Comparison of ENCODE assay signal across 17 mouse cellular contexts in the genomic region with DNA sequence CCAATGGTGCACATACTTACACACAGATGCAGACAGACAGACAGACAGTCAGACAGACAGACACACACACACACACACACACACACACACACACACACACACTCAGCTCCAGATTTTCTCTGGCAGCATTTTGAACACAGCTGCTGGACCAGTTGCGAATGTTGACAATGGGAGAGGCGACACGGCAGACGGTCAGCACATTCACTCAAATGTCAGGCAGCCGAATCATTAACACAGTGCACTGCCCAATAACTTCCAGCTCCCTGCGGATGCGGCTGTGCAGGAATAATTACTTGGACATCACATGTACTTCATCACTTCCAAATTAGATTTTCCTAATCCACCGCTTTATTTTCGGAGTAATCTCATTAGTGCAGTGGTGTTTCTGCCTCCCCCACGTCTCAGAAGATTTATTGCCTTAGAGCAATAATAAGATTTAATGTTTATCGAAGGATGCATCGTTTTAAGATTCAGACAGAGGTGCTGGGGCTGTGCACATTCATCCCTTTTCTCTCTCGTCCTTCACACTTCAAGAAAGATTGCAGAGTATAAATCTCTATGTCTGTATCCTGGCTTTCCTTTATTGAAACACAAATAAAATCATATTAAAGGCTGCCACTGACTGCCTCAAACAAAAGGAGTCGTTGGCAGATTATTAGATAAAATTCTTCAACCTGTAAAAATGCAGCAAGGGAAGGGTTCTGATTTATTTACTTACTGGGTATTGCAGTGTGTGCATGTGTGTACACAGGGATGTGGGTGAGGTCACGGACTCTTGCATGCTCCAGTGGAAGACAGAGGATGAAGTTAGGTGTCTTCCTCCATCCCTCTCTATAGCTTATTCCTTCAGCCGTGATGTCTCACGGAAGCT.
DNase-seq lines count a peak whose midpoint lies in the region; ATAC-seq lines count a peak whose summit lies in the region.
"Had no signal": no experiment of that assay in that cellular context is flagged by ENCODE, and none has a peak within 500 bp of the region (broad histone marks: within the 10 kb centered on the region; RNA-seq: fewer than 3 reads in every experiment).

No protein-coding gene starts in this region.

- no peak overlapping the region for H3K9ac ChIP-seq in embryonic facial prominence, embryonic 12.5 days
- no peak overlapping the region for H3K9ac ChIP-seq in forebrain, embryonic 12.5 days
- H3K9ac ChIP-seq in hindbrain, embryonic 16.5 days (ENCODE audit: low read depth, low read length), result peak overlapping the region; percentile 31; the same call in 1 of the 2 replicates
- H3K9ac ChIP-seq in neural tube, embryonic 13.5 days, result peak overlapping the region; percentile 38
- H3K9ac ChIP-seq: embryonic facial prominence, embryonic 13.5 days; stomach, embryonic 15.5 days had no signal

- no peak overlapping the region for H3K27ac ChIP-seq in embryonic facial prominence, embryonic 12.5 days
- H3K27ac ChIP-seq in embryonic facial prominence, embryonic 10.5 days (replicated peaks), result no peak overlapping the region
- H3K27ac ChIP-seq in forebrain, embryonic 12.5 days, result peak overlapping the region; percentile 83
- peak overlapping the region; percentile 41 for H3K27ac ChIP-seq in hindbrain, embryonic 16.5 days (ENCODE audit: low read depth, low read length)
- H3K27ac ChIP-seq in neural tube, embryonic 13.5 days (replicated peaks), result peak overlapping the region; percentile 91
- H3K27ac ChIP-seq: embryonic facial prominence, embryonic 13.5 days; heart, embryonic 10.5 days; left cerebral cortex, adult 2 months; stomach, embryonic 15.5 days had no signal

- no peaks in the 10 kb centered on the region for H3K36me3 ChIP-seq in embryonic facial prominence, embryonic 12.5 days
- H3K36me3 ChIP-seq in embryonic facial prominence, embryonic 10.5 days (replicated peaks), result no peaks in the 10 kb centered on the region
- no peaks in the 10 kb centered on the region for H3K36me3 ChIP-seq in forebrain, embryonic 12.5 days (replicated peaks)
- H3K36me3 ChIP-seq in hindbrain, embryonic 16.5 days (ENCODE audit: control insufficient read depth, insufficient read depth, low read length), result no peaks in the 10 kb centered on the region
- H3K36me3 ChIP-seq in neural tube, embryonic 13.5 days, result no peaks in the 10 kb centered on the region
- H3K36me3 ChIP-seq: embryonic facial prominence, embryonic 13.5 days; heart, embryonic 10.5 days; stomach, embryonic 15.5 days had no signal

- H3K4me2 ChIP-seq in embryonic facial prominence, embryonic 12.5 days (replicated peaks), result no peak overlapping the region
- no peak overlapping the region for H3K4me2 ChIP-seq in forebrain, embryonic 12.5 days
- H3K4me2 ChIP-seq in hindbrain, embryonic 16.5 days (ENCODE audit: low read length), result peak overlapping the region; percentile 43
- H3K4me2 ChIP-seq in neural tube, embryonic 13.5 days, result peak overlapping the region; percentile 38
- H3K4me2 ChIP-seq: embryonic facial prominence, embryonic 13.5 days; stomach, embryonic 15.5 days had no signal

- no peak for DNase-seq in embryonic facial prominence, embryonic 10.5 days (ENCODE audit: low spot score)
- no peak for DNase-seq in frontal cortex, adult 2 months (ENCODE audit: extremely low spot score in 1 of 2, low spot score in 1 of 2)
- DNase-seq in right cerebral cortex, adult 2 months (ENCODE audit: low spot score in 2 of 2), result no peak
- no peak for DNase-seq in spleen, postnatal 4 days (ENCODE audit: low spot score in 2 of 2)
- DNase-seq: adrenal gland, postnatal 14 days; kidney, postnatal 14 days; liver; right cerebral cortex, adult 18-20 months had no signal

- no peak overlapping the region for H3K4me3 ChIP-seq in embryonic facial prominence, embryonic 12.5 days
- no peak overlapping the region for H3K4me3 ChIP-seq in embryonic facial prominence, embryonic 10.5 days
- no peak overlapping the region for H3K4me3 ChIP-seq in forebrain, embryonic 12.5 days (replicated peaks)
- H3K4me3 ChIP-seq in hindbrain, embryonic 16.5 days (ENCODE audit: low read length), result peak overlapping the region; percentile 15; the same call in 1 of the 2 replicates
- no peak overlapping the region for H3K4me3 ChIP-seq in neural tube, embryonic 13.5 days
- H3K4me3 ChIP-seq: embryonic facial prominence, embryonic 13.5 days; heart, embryonic 10.5 days; left cerebral cortex, adult 2 months; stomach, embryonic 15.5 days had no signal

- H3K4me1 ChIP-seq in embryonic facial prominence, embryonic 12.5 days, result no peaks in the 10 kb centered on the region
- H3K4me1 ChIP-seq in embryonic facial prominence, embryonic 10.5 days, result no peaks in the 10 kb centered on the region
- peaks cover 7% of the 10 kb centered on the region; the same call in 1 of the 2 replicates for H3K4me1 ChIP-seq in forebrain, embryonic 12.5 days
- H3K4me1 ChIP-seq in hindbrain, embryonic 16.5 days (ENCODE audit: control insufficient read depth, insufficient read depth, low read depth, low read length), result peaks cover 3% of the 10 kb centered on the region
- peaks cover 20% of the 10 kb centered on the region for H3K4me1 ChIP-seq in neural tube, embryonic 13.5 days (replicated peaks)
- H3K4me1 ChIP-seq: embryonic facial prominence, embryonic 13.5 days; heart, embryonic 10.5 days; stomach, embryonic 15.5 days had no signal

- ATAC-seq in embryonic facial prominence, embryonic 12.5 days (ENCODE audit: insufficient number of reproducible peaks, insufficient read depth, low FRiP score, low TSS enrichment), result peak; percentile 47; the same call in 1 of the 2 replicates
- ATAC-seq in forebrain, embryonic 12.5 days (ENCODE audit: low FRiP score), result peak; percentile 89
- peak; percentile 87 for ATAC-seq in hindbrain, embryonic 16.5 days
- peak; percentile 81 for ATAC-seq in neural tube, embryonic 13.5 days (ENCODE audit: low read depth)
- ATAC-seq: lung, postnatal 0 days had no signal

- no peaks in the 10 kb centered on the region for H3K9me3 ChIP-seq in embryonic facial prominence, embryonic 12.5 days
- H3K9me3 ChIP-seq in embryonic facial prominence, embryonic 10.5 days, result no peaks in the 10 kb centered on the region
- H3K9me3 ChIP-seq in forebrain, embryonic 12.5 days, result no peaks in the 10 kb centered on the region
- no peaks in the 10 kb centered on the region for H3K9me3 ChIP-seq in hindbrain, embryonic 16.5 days (ENCODE audit: control insufficient read depth, low read length)
- no peaks in the 10 kb centered on the region for H3K9me3 ChIP-seq in neural tube, embryonic 13.5 days
- H3K9me3 ChIP-seq: embryonic facial prominence, embryonic 13.5 days; heart, embryonic 10.5 days; stomach, embryonic 15.5 days had no signal

- 71% methylated on average over 17 of the region's 17 CpGs for WGBS in embryonic facial prominence, embryonic 12.5 days
- WGBS in embryonic facial prominence, embryonic 10.5 days, result 76% methylated on average over 17 of the region's 17 CpGs
- 50% methylated on average over 17 of the region's 17 CpGs for WGBS in forebrain, embryonic 12.5 days
- 26% methylated on average over 17 of the region's 17 CpGs for WGBS in hindbrain, embryonic 16.5 days
- 30% methylated on average over 17 of the region's 17 CpGs for WGBS in neural tube, embryonic 13.5 days

- no peaks in the 10 kb centered on the region for H3K27me3 ChIP-seq in embryonic facial prominence, embryonic 12.5 days
- H3K27me3 ChIP-seq in embryonic facial prominence, embryonic 10.5 days (replicated peaks; ENCODE audit: low read depth, poor library complexity, severe bottlenecking), result no peaks in the 10 kb centered on the region
- 0 out of 2 replicates have a peak, but pooled peaks cover 3% of the 10 kb centered on the region for H3K27me3 ChIP-seq in forebrain, embryonic 12.5 days
- no peaks in the 10 kb centered on the region for H3K27me3 ChIP-seq in hindbrain, embryonic 16.5 days (replicated peaks; ENCODE audit: control insufficient read depth, insufficient read depth, low read length)
- H3K27me3 ChIP-seq in neural tube, embryonic 13.5 days, result no peaks in the 10 kb centered on the region
- H3K27me3 ChIP-seq: embryonic facial prominence, embryonic 13.5 days; stomach, embryonic 15.5 days had no signal

Comparison
In these comparisons a context has a peak if more than half of its experiments do, and no peak if none do; other contexts are left out.
1. H3K27ac ChIP-seq: peak in forebrain, embryonic 12.5 days (single experiment), hindbrain, embryonic 16.5 days (single experiment) and neural tube, embryonic 13.5 days (single experiment); none in embryonic facial prominence, embryonic 12.5 days (single experiment) and embryonic facial prominence, embryonic 10.5 days (single experiment).
2. H3K4me2 ChIP-seq: peak in hindbrain, embryonic 16.5 days (single experiment) and neural tube, embryonic 13.5 days (single experiment); none in embryonic facial prominence, embryonic 12.5 days (single experiment) and forebrain, embryonic 12.5 days (single experiment).
3. H3K9ac ChIP-seq: peak in hindbrain, embryonic 16.5 days (single experiment) and neural tube, embryonic 13.5 days (single experiment); none in embryonic facial prominence, embryonic 12.5 days (single experiment) and forebrain, embryonic 12.5 days (single experiment).
4. Peak in every context shown above with its lines, with median percentiles within 50 percentile points of each other: ATAC-seq.